Mouse (Mus musculus) myocyte (in vitro differentiated cells): ENCODE results near the gene Stard8.

ENCODE experiments used
- E2F4 ChIP-seq: IDR thresholded peaks from one replicate; pipeline ENCODE4 v1.6.1; 2011; ENCODE audit warnings: mild to moderate bottlenecking, control low read depth, moderate library complexity; ENCODE audit not compliant: insufficient read depth
- MAX ChIP-seq: IDR thresholded peaks from one replicate; pipeline ENCODE4 v1.6.1; 2011; ENCODE audit warnings: low read depth, mild to moderate bottlenecking, control low read depth
- MYOG ChIP-seq, 3 experiments: IDR thresholded peaks; one replicate each; pipeline ENCODE4 v1.6.1; 2011; ENCODE audit warnings: control low read depth in 2 of 3, low read depth in 2 of 3, mild to moderate bottlenecking in 2 of 3; ENCODE audit not compliant: insufficient read length in 2 of 3, control insufficient read depth in 1 of 3, insufficient read depth in 1 of 3
- POLR2A ChIP-seq: IDR thresholded peaks from one replicate; pipeline ENCODE4 v1.6.1; 2011; ENCODE audit warnings: low read depth, mild to moderate bottlenecking, control low read depth, moderate library complexity; ENCODE audit not compliant: insufficient read length
- REST ChIP-seq: IDR thresholded peaks from one replicate; pipeline ENCODE4 v1.6.1; 2011; ENCODE audit warnings: mild to moderate bottlenecking, control low read depth, moderate library complexity; ENCODE audit not compliant: insufficient read depth, insufficient read length
- SRF ChIP-seq: IDR thresholded peaks from one replicate; pipeline ENCODE4 v1.6.1; 2011; ENCODE audit warnings: low read depth; ENCODE audit not compliant: control insufficient read depth, insufficient read length
- USF1 ChIP-seq: IDR thresholded peaks from one replicate; pipeline ENCODE4 v1.6.1; 2011; ENCODE audit warnings: low read depth, mild to moderate bottlenecking, control low read depth, moderate library complexity

- TF ChIP-seq POLR2A (no peak), SRF (no peak), REST (no peak), USF1 (no peak), MAX (no peak), E2F4 (no peak), MYOG (IDR thresholded peaks at IDR 0.05; ENCODE audit: control insufficient read depth in 1 of 3, insufficient read depth in 1 of 3, insufficient read length in 2 of 3, low read depth in 2 of 3) (no peak)
Observed at GRCm38 (mm10) chrX:98953941-98954340, 49.1 kb upstream of the Stard8 start.
